Comparison of ENCODE assay signal across 13 mouse cellular contexts in the genomic region with DNA sequence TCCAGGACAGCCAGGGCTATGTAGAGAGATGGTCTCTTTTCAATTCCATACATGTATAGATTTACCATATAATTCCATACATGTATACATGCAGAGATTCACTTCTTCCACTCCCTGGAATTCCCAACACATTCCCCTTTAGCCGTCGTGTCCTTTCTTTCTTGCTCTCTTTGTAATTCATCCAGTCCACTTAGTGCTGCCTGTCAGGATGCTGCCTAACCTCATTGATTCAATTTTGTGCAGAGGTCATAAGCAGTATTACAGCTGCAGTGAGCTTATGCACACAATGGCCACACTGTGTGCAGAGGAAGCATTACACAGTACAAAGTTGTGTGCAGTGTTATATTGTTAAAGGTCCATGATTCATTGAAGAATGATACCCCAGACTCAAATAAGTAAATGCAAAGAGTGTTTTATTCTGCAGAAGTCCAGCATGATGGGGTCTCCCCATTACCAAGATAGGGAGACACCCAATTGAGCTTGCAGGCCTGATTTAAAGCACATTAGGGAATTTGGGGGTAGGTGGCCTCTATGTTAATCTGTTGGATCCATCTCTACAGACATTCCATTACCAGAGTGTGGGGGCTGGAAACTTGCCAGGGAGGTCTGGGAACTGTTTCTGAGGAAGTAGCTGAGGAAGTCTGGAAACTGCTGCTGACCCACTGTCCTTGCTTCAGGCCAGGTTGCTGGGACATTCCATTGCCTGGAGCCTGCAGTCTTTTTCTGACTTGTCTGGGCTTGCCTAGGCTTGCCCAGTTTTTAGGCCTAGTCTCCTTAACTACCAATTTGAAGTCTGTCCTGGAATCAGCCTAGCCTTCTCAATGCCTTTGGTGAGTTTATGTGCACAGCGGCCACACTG.
DNase-seq lines count a peak whose midpoint lies in the region; ATAC-seq and TF ChIP-seq lines count a peak whose summit lies in the region.
"Had no signal": no experiment of that assay in that cellular context is flagged by ENCODE, and none has a peak within 500 bp of the region (broad histone marks: within the 10 kb centered on the region; RNA-seq: fewer than 3 reads in every experiment).

No protein-coding gene starts in this region.

- no peaks in the 10 kb centered on the region for H3K4me1 ChIP-seq in kidney, embryonic 15.5 days
- H3K4me1 ChIP-seq in cerebellum, adult 2 months (ENCODE audit: control insufficient read depth, insufficient read depth, low read length): no peaks in the 10 kb centered on the region
- H3K4me1 ChIP-seq: heart, embryonic 10.5 days; liver, embryonic 15.5 days; midbrain, embryonic 15.5 days; neural tube, embryonic 15.5 days; stomach, embryonic 15.5 days had no signal

- H3K9me3 ChIP-seq in kidney, embryonic 15.5 days (replicated peaks): 0 out of 2 replicates have a peak, but pooled peaks cover 3% of the 10 kb centered on the region
- H3K9me3 ChIP-seq: heart, embryonic 10.5 days; liver, embryonic 15.5 days; midbrain, embryonic 15.5 days; neural tube, embryonic 15.5 days; stomach, embryonic 15.5 days had no signal

- WGBS in kidney, embryonic 15.5 days: 66% methylated on average over 3 of the region's 3 CpGs
- WGBS in cerebellum, adult 2 months: 69% methylated on average over 3 of the region's 3 CpGs

- no peak for TF ChIP-seq CTCF in cerebellum, adult 2 months (IDR thresholded peaks at IDR 0.05; ENCODE audit: borderline replicate concordance, insufficient read depth, low read depth, low read length)

- no peak for ATAC-seq in kidney, embryonic 15.5 days (replicated peaks; ENCODE audit: low FRiP score)
- ATAC-seq: forebrain, embryonic 14.5 days; midbrain, embryonic 15.5 days had no signal

- no peak for TF ChIP-seq POLR2A in cerebellum, adult 2 months (IDR thresholded peaks at IDR 0.05; ENCODE audit: borderline replicate concordance, insufficient read depth, low read length)

- no peaks in the 10 kb centered on the region for H3K36me3 ChIP-seq in kidney, embryonic 15.5 days
- H3K36me3 ChIP-seq: heart, embryonic 10.5 days; liver, embryonic 15.5 days; midbrain, embryonic 15.5 days; neural tube, embryonic 15.5 days; stomach, embryonic 15.5 days had no signal

- H3K27ac ChIP-seq in kidney, embryonic 15.5 days: 0 out of 2 replicates have a peak overlapping the region, but pooled peaks have one; percentile 7
- no peak overlapping the region for H3K27ac ChIP-seq in cerebellum, adult 2 months (ENCODE audit: insufficient read depth, low read length)
- H3K27ac ChIP-seq: heart, embryonic 10.5 days; liver, embryonic 15.5 days; midbrain, embryonic 15.5 days; neural tube, embryonic 15.5 days; stomach, embryonic 15.5 days had no signal

- no peak overlapping the region for H3K9ac ChIP-seq in kidney, embryonic 15.5 days
- H3K9ac ChIP-seq: liver, embryonic 15.5 days; midbrain, embryonic 15.5 days; neural tube, embryonic 15.5 days; stomach, embryonic 15.5 days had no signal

- H3K4me2 ChIP-seq in kidney, embryonic 15.5 days: no peak overlapping the region
- H3K4me2 ChIP-seq: liver, embryonic 15.5 days; midbrain, embryonic 15.5 days; neural tube, embryonic 15.5 days; stomach, embryonic 15.5 days had no signal

- H3K27me3 ChIP-seq in kidney, embryonic 15.5 days: no peaks in the 10 kb centered on the region
- H3K27me3 ChIP-seq in cerebellum, adult 2 months (ENCODE audit: control insufficient read depth, insufficient read depth, low read length): no peaks in the 10 kb centered on the region
- H3K27me3 ChIP-seq: liver, embryonic 15.5 days; midbrain, embryonic 15.5 days; neural tube, embryonic 15.5 days; stomach, embryonic 15.5 days had no signal

- DNase-seq in kidney, adult 8-10 months: no peak
- DNase-seq in testis, postnatal 10 days (ENCODE audit: low spot score): peak; percentile 42
- DNase-seq in testis, postnatal 14 days (ENCODE audit: low spot score): no peak
- DNase-seq in R1 (ENCODE audit: low read depth, low spot score): peak; percentile 89
- DNase-seq in cerebellum, adult 2 months: no peak
- no peak for DNase-seq in right cerebral cortex, postnatal 25 days

- no peak overlapping the region for H3K4me3 ChIP-seq in kidney, embryonic 15.5 days (replicated peaks)
- no peak overlapping the region for H3K4me3 ChIP-seq in cerebellum, adult 2 months (replicated peaks; ENCODE audit: insufficient read depth, low read depth, low read length)
- H3K4me3 ChIP-seq: heart, embryonic 10.5 days; liver, embryonic 15.5 days; midbrain, embryonic 15.5 days; neural tube, embryonic 15.5 days; stomach, embryonic 15.5 days had no signal

Comparison
In these comparisons a context has a peak if more than half of its experiments do, and no peak if none do; other contexts are left out.
1. DNase-seq: peak in testis, postnatal 10 days (single experiment) and R1 (single experiment); none in kidney, adult 8-10 months (0 of 2), testis, postnatal 14 days (single experiment), cerebellum, adult 2 months (0 of 2) and right cerebral cortex, postnatal 25 days (single experiment).